Mouse (Mus musculus) cortical plate, adult 2 months (tissue): ENCODE results near the gene Gm28557.
"Not testable (repeated sequence)": the region's sequence is repeated elsewhere in the genome, so short reads cannot be mapped to it uniquely, and the experiment has no call there.

ENCODE experiments used
- CTCF ChIP-seq: fragments of 200-500 bp; IDR thresholded peaks from 2 replicates; pipeline ENCODE4 v1.5.1; 2011; ENCODE audit warnings: mild to moderate bottlenecking, control low read depth, low read length; ENCODE audit not compliant: insufficient read depth; ENCODE audit errors: extremely low read depth
- POLR2A ChIP-seq: fragments of 200-500 bp; IDR thresholded peaks from 2 replicates; pipeline ENCODE4 v1.6.1; 2011; ENCODE audit warnings: mild to moderate bottlenecking, low read length, control low read depth; ENCODE audit not compliant: insufficient read depth; ENCODE audit errors: extremely low read depth

- TF ChIP-seq CTCF, POLR2A: not testable (repeated sequence)
Observed at GRCm38 (mm10) chr13:67116163-67116562, 7.8 kb upstream of the Gm28557 start, which contains the start of gene Rslcan18.
